Mouse (Mus musculus): ENCODE measurements at regions not wholly inside any gene's neighbourhood (a gene's known extent, or its start where the extent isn't known, plus 50 kb on each side); places are given as distances from the start of the nearest gene placed in this dataset.

GRCm38 (mm10) chr14:36155757-36156156 lies 61.0 kb downstream of the 4930474N05Rik start:
- TF ChIP-seq MYC (IDR thresholded peaks at IDR 0.05; ENCODE audit: low read depth, low read length) (no peak), POLR2A (IDR thresholded peaks at IDR 0.05; ENCODE audit: control insufficient read depth in 1 of 2, insufficient read depth in 1 of 2, low read depth in 1 of 2, low read length in 2 of 2, poor library complexity in 1 of 2) (no peak), RCOR1 (IDR thresholded peaks at IDR 0.05; ENCODE audit: low read depth, low read length) (no peak), MYB (IDR thresholded peaks at IDR 0.05; ENCODE audit: low read depth, low read length) (no peak), ETS1 (IDR thresholded peaks at IDR 0.05; ENCODE audit: low read depth, low read length) (no peak)
- H3K79me2 ChIP-seq (ENCODE audit: control insufficient read depth, insufficient read depth, low read length, poor library complexity) = no peaks in the 10 kb centered on the region
- DNase-seq (ENCODE audit: low read depth, low spot score) = no peak

GRCm38 (mm10) chr14:36156175-36156574 lies 61.5 kb downstream of the 4930474N05Rik start:
- Histone ChIP-seq H3K27ac (ENCODE audit: control insufficient read depth, low read depth, low read length) (no peak overlapping the region), H3K9me3 (replicated peaks; ENCODE audit: insufficient read depth, low read length) (no peaks in the 10 kb centered on the region), H3K27me3 (ENCODE audit: control insufficient read depth in 1 of 2, insufficient read depth in 2 of 2, low read length in 2 of 2) (no peaks in the 10 kb centered on the region), H3K4me3 (ENCODE audit: control insufficient read depth in 1 of 2, insufficient read depth in 1 of 2, low read depth in 2 of 2, low read length in 2 of 2) (no peak overlapping the region), H3K9ac (ENCODE audit: control insufficient read depth, low read depth, low read length, poor library complexity, severe bottlenecking) (no peak overlapping the region), H3K36me3 (ENCODE audit: control insufficient read depth in 1 of 2, insufficient read depth in 2 of 2, low read length in 2 of 2) (no peaks in the 10 kb centered on the region), H3K4me1 (ENCODE audit: control insufficient read depth in 1 of 2, insufficient read depth in 2 of 2, low read length in 2 of 2) (no peaks in the 10 kb centered on the region), H3K79me2 (ENCODE audit: control insufficient read depth, insufficient read depth, low read length, poor library complexity) (no peaks in the 10 kb centered on the region)
- TF ChIP-seq RAD21 (IDR thresholded peaks at IDR 0.05; ENCODE audit: low read depth, low read length) (no peak), USF2 (IDR thresholded peaks at IDR 0.05; ENCODE audit: borderline replicate concordance in 1 of 2, insufficient read depth in 1 of 2, low read depth in 1 of 2, low read length in 2 of 2) (no peak), GABPA (IDR thresholded peaks at IDR 0.05; ENCODE audit: low read depth, low read length) (no peak), KAT2A (conservative IDR thresholded peaks at IDR 0.05; ENCODE audit: low read depth, low read length) (no peak), CHD2 (IDR thresholded peaks at IDR 0.05; ENCODE audit: low read length) (no peak), E2F4 (IDR thresholded peaks at IDR 0.05; ENCODE audit: borderline replicate concordance, low read depth, low read length) (no peak), CTCF (IDR thresholded peaks at IDR 0.05 in 2 of 3, conservative IDR thresholded peaks at IDR 0.05 in 1 of 3; ENCODE audit: control insufficient read depth in 1 of 3, insufficient read depth in 1 of 3, low read depth in 2 of 3, low read length in 3 of 3, poor library complexity in 1 of 3, severe bottlenecking in 1 of 3) (no peak), ZMIZ1 (IDR thresholded peaks at IDR 0.05; ENCODE audit: low read depth, low read length) (no peak)
- DNase-seq (ENCODE audit: low read depth, low spot score) = no peak

More at GRCm38 (mm10) chr14:36155757-36156156, 61.0 kb downstream of the 4930474N05Rik start:
- no peak overlapping the region for H3K4me3 ChIP-seq (ENCODE audit: control insufficient read depth in 1 of 2, insufficient read depth in 1 of 2, low read depth in 2 of 2, low read length in 2 of 2)
- H3K27me3 ChIP-seq (ENCODE audit: control insufficient read depth in 1 of 2, insufficient read depth in 2 of 2, low read length in 2 of 2) = no peaks in the 10 kb centered on the region
- H3K9me3 ChIP-seq (replicated peaks; ENCODE audit: insufficient read depth, low read length) = no peaks in the 10 kb centered on the region
- no peaks in the 10 kb centered on the region for H3K36me3 ChIP-seq (ENCODE audit: control insufficient read depth in 1 of 2, insufficient read depth in 2 of 2, low read length in 2 of 2)
- H3K9ac ChIP-seq (ENCODE audit: control insufficient read depth, low read depth, low read length, poor library complexity, severe bottlenecking) = no peak overlapping the region
- H3K27ac ChIP-seq (ENCODE audit: control insufficient read depth, low read depth, low read length) = no peak overlapping the region
- H3K4me1 ChIP-seq (ENCODE audit: control insufficient read depth in 1 of 2, insufficient read depth in 2 of 2, low read length in 2 of 2) = no peaks in the 10 kb centered on the region

DNA sequence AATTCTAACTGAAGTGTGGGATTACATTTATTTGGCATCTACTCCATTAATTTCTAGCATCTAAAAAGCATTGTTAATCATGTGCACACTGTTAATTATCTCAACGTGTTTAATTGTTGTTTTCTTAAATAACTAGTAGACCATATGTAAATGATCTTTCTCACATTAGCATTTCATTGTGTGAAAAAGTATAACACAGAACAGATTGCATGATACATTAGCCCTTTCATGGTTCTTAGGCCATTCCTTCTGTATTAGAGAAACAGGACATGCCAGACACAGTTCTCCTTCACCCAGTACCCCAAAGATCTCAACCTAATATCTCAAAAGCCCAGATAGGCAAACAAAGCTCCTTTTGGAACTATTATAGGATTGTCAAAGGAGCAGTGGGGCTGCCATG lies 89.0 kb downstream of the 4930474N05Rik start:
- Histone ChIP-seq H3K36me3 (ENCODE audit: control insufficient read depth in 1 of 2, insufficient read depth in 2 of 2, low read length in 2 of 2) (no peaks in the 10 kb centered on the region), H3K4me1 (ENCODE audit: control insufficient read depth in 1 of 2, insufficient read depth in 2 of 2, low read length in 2 of 2) (no peaks in the 10 kb centered on the region), H3K27ac (ENCODE audit: control insufficient read depth, low read depth, low read length) (no peak overlapping the region), H3K9ac (ENCODE audit: control insufficient read depth, low read depth, low read length, poor library complexity, severe bottlenecking) (no peak overlapping the region), H3K4me3 (ENCODE audit: control insufficient read depth in 1 of 2, insufficient read depth in 1 of 2, low read depth in 2 of 2, low read length in 2 of 2) (no peak overlapping the region), H3K79me2 (ENCODE audit: control insufficient read depth, insufficient read depth, low read length, poor library complexity) (no peaks in the 10 kb centered on the region), H3K27me3 (ENCODE audit: control insufficient read depth in 1 of 2, insufficient read depth in 2 of 2, low read length in 2 of 2) (no peaks in the 10 kb centered on the region), H3K9me3 (replicated peaks; ENCODE audit: insufficient read depth, low read length) (no peaks in the 10 kb centered on the region)
- TF ChIP-seq MAFK (IDR thresholded peaks at IDR 0.05; ENCODE audit: borderline replicate concordance, low read depth, low read length) (no peak), MEF2A (IDR thresholded peaks at IDR 0.05; ENCODE audit: extremely low read depth, insufficient replicate concordance, low read depth, low read length, poor library complexity, severe bottlenecking) (no peak), SIN3A (IDR thresholded peaks at IDR 0.05; ENCODE audit: low read length) (no peak), ZMIZ1 (IDR thresholded peaks at IDR 0.05; ENCODE audit: low read depth, low read length) (no peak), CHD2 (IDR thresholded peaks at IDR 0.05; ENCODE audit: low read length) (no peak), RAD21 (IDR thresholded peaks at IDR 0.05; ENCODE audit: low read depth, low read length) (no peak), SMC3 (IDR thresholded peaks at IDR 0.05; ENCODE audit: low read depth, low read length) (no peak), CHD1 (IDR thresholded peaks at IDR 0.05; ENCODE audit: low read depth, low read length) (no peak), GABPA (IDR thresholded peaks at IDR 0.05; ENCODE audit: low read depth, low read length) (no peak), RCOR1 (IDR thresholded peaks at IDR 0.05; ENCODE audit: low read depth, low read length) (no peak), NRF1 (IDR thresholded peaks at IDR 0.05; ENCODE audit: insufficient read depth, low read depth, low read length, poor library complexity, severe bottlenecking) (no peak), JUND (IDR thresholded peaks at IDR 0.05; ENCODE audit: low read depth, low read length) (no peak), POLR2A (IDR thresholded peaks at IDR 0.05; ENCODE audit: control insufficient read depth in 1 of 2, insufficient read depth in 1 of 2, low read depth in 1 of 2, low read length in 2 of 2, poor library complexity in 1 of 2) (no peak)
- no peak for DNase-seq (ENCODE audit: low read depth, low spot score)

All from MEL (cell line).